Mouse (Mus musculus): Measurements from ENCODE around the gene Astl.

- TF ChIP-seq KAT2A (conservative IDR thresholded peaks at IDR 0.05; ENCODE audit: low read depth, low read length) (no peak), CTCF (IDR thresholded peaks at IDR 0.05 in 2 of 3, conservative IDR thresholded peaks at IDR 0.05 in 1 of 3; ENCODE audit: control insufficient read depth in 1 of 3, insufficient read depth in 1 of 3, low read depth in 2 of 3, low read length in 3 of 3, poor library complexity in 1 of 3, severe bottlenecking in 1 of 3) (no peak), SMC3 (IDR thresholded peaks at IDR 0.05; ENCODE audit: low read depth, low read length) (no peak), MEF2A (IDR thresholded peaks at IDR 0.05; ENCODE audit: extremely low read depth, insufficient replicate concordance, low read depth, low read length, poor library complexity, severe bottlenecking) (no peak), USF1 (IDR thresholded peaks at IDR 0.05; ENCODE audit: low read depth, low read length) (no peak), RAD21 (IDR thresholded peaks at IDR 0.05; ENCODE audit: low read depth, low read length) (no peak)
These were observed 8.9 kb downstream of the Astl start for GRCm38 (mm10) chr2:127347147-127347985.
